Mouse (Mus musculus) testis, adult 2 months (tissue): ENCODE results near the gene Usp17lb.

Experiments used
- CTCF ChIP-seq: fragments of 200-500 bp; IDR thresholded peaks from 2 replicates; pipeline ENCODE4 v1.5.1; 2012; ENCODE audit warnings: low read depth, mild to moderate bottlenecking, inconsistent platforms, low read length, moderate library complexity; ENCODE audit not compliant: control insufficient read depth, insufficient read depth, insufficient replicate concordance
- POLR2A ChIP-seq: fragments of 200-500 bp; IDR thresholded peaks from 2 replicates; pipeline ENCODE4 v1.6.1; 2012; ENCODE audit warnings: low read depth, mild to moderate bottlenecking, inconsistent platforms, low read length, moderate library complexity; ENCODE audit not compliant: control insufficient read depth

DNA sequence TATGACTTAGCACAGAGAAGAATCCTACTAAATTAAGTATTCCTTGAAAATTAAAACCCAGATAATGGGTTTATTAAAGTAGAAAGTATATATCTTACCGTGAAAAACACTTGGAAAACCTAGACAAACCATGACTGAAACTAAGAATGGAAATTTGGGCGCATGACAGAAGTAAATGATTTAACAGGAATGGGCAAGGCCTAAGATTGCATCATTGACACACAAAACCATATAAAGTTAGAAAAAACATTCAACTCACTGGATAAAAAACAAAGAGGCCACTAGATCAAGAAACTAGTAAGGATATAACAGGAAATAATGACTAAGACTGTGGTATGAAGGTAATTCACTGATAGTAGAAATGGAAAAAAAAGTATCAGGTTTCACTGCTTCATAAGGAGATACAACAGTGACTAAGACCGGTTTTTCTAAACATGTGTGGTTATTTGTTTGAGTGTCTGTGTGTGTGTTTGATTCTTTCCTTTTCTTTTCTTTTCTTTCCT lies 12.9 kb upstream of the Usp17lb start:
- TF ChIP-seq CTCF: no peak
- no peak for TF ChIP-seq POLR2A
